Mouse (Mus musculus): Measurements from ENCODE around the gene Clec4f. TPM values are rescaled to one million over a fixed set of nuclear protein-coding genes. Genes with fewer than 3 reads are reported as not detected.

Clec4f gene
- polyA plus RNA-seq, 1 experiment from 2014 or later, result not detected

- peaks cover 95% of the 10 kb centered on the region for H3K27me3 ChIP-seq (ENCODE audit: insufficient read depth, low read length)
- 3% methylated on average over 5 of the region's 5 CpGs for WGBS
- no peak overlapping the region for H3K9ac ChIP-seq
- no peak overlapping the region for H3K4me3 ChIP-seq (ENCODE audit: low read depth, low read length)
- TF ChIP-seq CTCF (IDR thresholded peaks at IDR 0.05; ENCODE audit: low read depth), result no peak
- no peaks in the 10 kb centered on the region for H3K9me3 ChIP-seq (ENCODE audit: low read depth, low read length)
- H3K36me3 ChIP-seq (ENCODE audit: insufficient read depth), result no peaks in the 10 kb centered on the region
- ATAC-seq (ENCODE audit: insufficient read depth) (no peak), DNase-seq (no peak)
- H3K27ac ChIP-seq (ENCODE audit: low read depth), result no peak overlapping the region
- H3K4me2 ChIP-seq, result no peak overlapping the region
- H3K4me1 ChIP-seq (ENCODE audit: insufficient read depth), result no peaks in the 10 kb centered on the region
These were observed 44.0 kb upstream of the Clec4f start for GRCm38 (mm10) chr6:83699971-83700370.

- H3K9me3 ChIP-seq (ENCODE audit: low read depth, low read length), result no peaks in the 10 kb centered on the region
- no peak for TF ChIP-seq CTCF (IDR thresholded peaks at IDR 0.05; ENCODE audit: low read depth)
- no peak overlapping the region for H3K9ac ChIP-seq
- H3K4me3 ChIP-seq (ENCODE audit: low read depth, low read length), result no peak overlapping the region
- H3K27ac ChIP-seq (ENCODE audit: low read depth), result no peak overlapping the region
- peaks cover 95% of the 10 kb centered on the region for H3K27me3 ChIP-seq (ENCODE audit: insufficient read depth, low read length)
- H3K4me1 ChIP-seq (ENCODE audit: insufficient read depth), result no peaks in the 10 kb centered on the region
- DNase-seq (no peak), ATAC-seq (ENCODE audit: insufficient read depth) (no peak)
- no peaks in the 10 kb centered on the region for H3K36me3 ChIP-seq (ENCODE audit: insufficient read depth)
- WGBS, result 2% methylated on average over 8 of the region's 8 CpGs
- no peak overlapping the region for H3K4me2 ChIP-seq
These were observed 41.9 kb upstream of the Clec4f start for GRCm38 (mm10) chr6:83697932-83698331.

GRCm38 (mm10) chr6:83696684-83697083, 40.7 kb upstream of the Clec4f start:
- peaks cover 96% of the 10 kb centered on the region for H3K27me3 ChIP-seq (ENCODE audit: insufficient read depth, low read length)
- no peak overlapping the region for H3K27ac ChIP-seq (ENCODE audit: low read depth)
- no peak for TF ChIP-seq CTCF (IDR thresholded peaks at IDR 0.05; ENCODE audit: low read depth)
- no peak overlapping the region for H3K9ac ChIP-seq
- DNase-seq, result no peak
- under 1% methylated on average over 7 of the region's 7 CpGs for WGBS
- no peak overlapping the region for H3K4me3 ChIP-seq (ENCODE audit: low read depth, low read length)
- H3K36me3 ChIP-seq (ENCODE audit: insufficient read depth), result no peaks in the 10 kb centered on the region
- H3K9me3 ChIP-seq (ENCODE audit: low read depth, low read length), result no peaks in the 10 kb centered on the region
- no peaks in the 10 kb centered on the region for H3K4me1 ChIP-seq (ENCODE audit: insufficient read depth)
- H3K4me2 ChIP-seq, result no peak overlapping the region
- ATAC-seq (ENCODE audit: insufficient read depth), result no peak

- no peak overlapping the region for H3K4me2 ChIP-seq
- peaks cover 97% of the 10 kb centered on the region for H3K27me3 ChIP-seq (ENCODE audit: insufficient read depth, low read length)
- ATAC-seq (ENCODE audit: insufficient read depth) (no peak), DNase-seq (no peak)
- no peak overlapping the region for H3K4me3 ChIP-seq (ENCODE audit: low read depth, low read length)
- no peaks in the 10 kb centered on the region for H3K36me3 ChIP-seq (ENCODE audit: insufficient read depth)
- no peak overlapping the region for H3K27ac ChIP-seq (ENCODE audit: low read depth)
- H3K9me3 ChIP-seq (ENCODE audit: low read depth, low read length), result no peaks in the 10 kb centered on the region
- H3K4me1 ChIP-seq (ENCODE audit: insufficient read depth), result no peaks in the 10 kb centered on the region
- H3K9ac ChIP-seq, result no peak overlapping the region
- 3% methylated on average over 3 of the region's 3 CpGs for WGBS
- TF ChIP-seq CTCF (IDR thresholded peaks at IDR 0.05; ENCODE audit: low read depth), result peak; percentile 21
These were observed 39.7 kb upstream of the Clec4f start for GRCm38 (mm10) chr6:83695731-83696130.

- Histone ChIP-seq H3K36me3 (ENCODE audit: insufficient read depth) (no peaks in the 10 kb centered on the region), H3K4me1 (ENCODE audit: insufficient read depth) (no peaks in the 10 kb centered on the region), H3K4me3 (ENCODE audit: low read depth, low read length) (no peak overlapping the region), H3K27me3 (ENCODE audit: insufficient read depth, low read length) (peaks cover 81% of the 10 kb centered on the region), H3K9me3 (ENCODE audit: low read depth, low read length) (no peaks in the 10 kb centered on the region), H3K9ac (no peak overlapping the region), H3K4me2 (no peak overlapping the region), H3K27ac (ENCODE audit: low read depth) (no peak overlapping the region)
- DNase-seq (peak; percentile 96), ATAC-seq (ENCODE audit: insufficient read depth) (no peak)
- peak; percentile 72 for TF ChIP-seq CTCF (IDR thresholded peaks at IDR 0.05; ENCODE audit: low read depth)
- under 1% methylated on average over 9 of the region's 9 CpGs for WGBS
These were observed 37.8 kb upstream of the Clec4f start for GRCm38 (mm10) chr6:83693835-83694234.

GRCm38 (mm10) chr6:83692962-83693361, 37.0 kb upstream of the Clec4f start:
- Histone ChIP-seq H3K27ac (ENCODE audit: low read depth) (no peak overlapping the region), H3K4me1 (ENCODE audit: insufficient read depth) (no peaks in the 10 kb centered on the region), H3K9me3 (ENCODE audit: low read depth, low read length) (no peaks in the 10 kb centered on the region), H3K4me3 (ENCODE audit: low read depth, low read length) (no peak overlapping the region), H3K36me3 (ENCODE audit: insufficient read depth) (no peaks in the 10 kb centered on the region), H3K27me3 (ENCODE audit: insufficient read depth, low read length) (peaks cover 77% of the 10 kb centered on the region), H3K4me2 (no peak overlapping the region), H3K9ac (no peak overlapping the region)
- no peak for ATAC-seq (ENCODE audit: insufficient read depth)
- 2% methylated on average over 12 of the region's 12 CpGs for WGBS
- no peak for TF ChIP-seq CTCF (IDR thresholded peaks at IDR 0.05; ENCODE audit: low read depth)
- DNase-seq, result no peak

- Histone ChIP-seq H3K9me3 (ENCODE audit: low read depth, low read length) (no peaks in the 10 kb centered on the region), H3K4me1 (ENCODE audit: insufficient read depth) (no peaks in the 10 kb centered on the region), H3K27ac (ENCODE audit: low read depth) (no peak overlapping the region), H3K4me2 (no peak overlapping the region), H3K9ac (no peak overlapping the region), H3K4me3 (ENCODE audit: low read depth, low read length) (no peak overlapping the region), H3K36me3 (ENCODE audit: insufficient read depth) (no peaks in the 10 kb centered on the region), H3K27me3 (ENCODE audit: insufficient read depth, low read length) (peaks cover 57% of the 10 kb centered on the region)
- no peak for TF ChIP-seq CTCF (IDR thresholded peaks at IDR 0.05; ENCODE audit: low read depth)
- 56% methylated on average over 2 of the region's 2 CpGs for WGBS
- DNase-seq (no peak), ATAC-seq (ENCODE audit: insufficient read depth) (no peak)
These were observed 34.9 kb upstream of the Clec4f start for GRCm38 (mm10) chr6:83690936-83691335.

GRCm38 (mm10) chr6:83690277-83690676, 34.3 kb upstream of the Clec4f start:
- 0 out of 2 replicates have a peak, but pooled peaks have one; percentile 31 for ATAC-seq (ENCODE audit: insufficient read depth)
- no peak overlapping the region for H3K27ac ChIP-seq (ENCODE audit: low read depth)
- peaks cover 51% of the 10 kb centered on the region for H3K27me3 ChIP-seq (ENCODE audit: insufficient read depth, low read length)
- no peak overlapping the region for H3K9ac ChIP-seq
- no peaks in the 10 kb centered on the region for H3K9me3 ChIP-seq (ENCODE audit: low read depth, low read length)
- DNase-seq, result peak; percentile 82
- no peak overlapping the region for H3K4me3 ChIP-seq (ENCODE audit: low read depth, low read length)
- TF ChIP-seq CTCF (IDR thresholded peaks at IDR 0.05; ENCODE audit: low read depth), result peak; percentile 78
- no peaks in the 10 kb centered on the region for H3K36me3 ChIP-seq (ENCODE audit: insufficient read depth)
- WGBS, result 27% methylated on average over 4 of the region's 5 CpGs
- H3K4me2 ChIP-seq, result no peak overlapping the region
- no peaks in the 10 kb centered on the region for H3K4me1 ChIP-seq (ENCODE audit: insufficient read depth)

All from lung, embryonic 14.5 days (tissue).